Mouse (Mus musculus) liver, postnatal 0 days (tissue): Measurements from ENCODE around the gene Glt8d2.

Experiments
- CTCF ChIP-seq: sonication (generic); IDR thresholded peaks from 2 replicates; pipeline ENCODE4 v1.5.1; 2016; ENCODE audit warnings: antibody characterized with exemption, low read depth
- EP300 ChIP-seq: IDR thresholded peaks from 2 replicates; pipeline ENCODE4 v1.6.1; 2016; ENCODE audit warnings: antibody characterized with exemption, low read depth, mild to moderate bottlenecking

DNA sequence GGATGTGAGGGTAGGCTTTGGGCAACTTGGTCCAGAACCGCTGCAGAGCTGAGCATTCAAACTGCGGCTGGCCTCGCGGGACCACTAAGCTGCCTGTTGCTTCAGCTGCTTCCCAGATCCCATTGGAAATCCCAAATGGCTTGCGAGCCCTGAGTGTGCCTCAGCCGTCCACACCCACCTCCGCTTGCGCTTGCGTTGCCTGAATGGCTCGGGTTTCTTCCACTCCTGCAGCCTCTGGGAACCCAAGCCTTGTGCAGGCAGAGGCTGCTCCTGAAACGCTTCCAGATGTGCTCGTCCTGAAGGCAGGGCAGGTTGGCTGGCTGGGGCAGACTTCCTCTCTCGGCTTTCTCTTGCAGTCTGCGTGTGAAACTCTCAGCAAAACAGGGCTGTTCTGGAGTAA lies at the start of gene Glt8d2:
- TF ChIP-seq CTCF (no peak), EP300 (no peak)
